Mouse (Mus musculus) liver, adult 10 weeks (tissue): ENCODE measurements around the gene Hectd1. TPM values are rescaled to one million over a fixed set of nuclear protein-coding genes. Genes with fewer than 3 reads are reported as not detected.

Experiments
- polyA plus RNA-seq: library from polyadenylated mRNA; stranded (reverse); fragments of 350-450 nt; fragmentation: Illumina TruSeq; extraction: RNeasy Lipid Tissue Mini Kit (QIAGEN cat#74804); gene quantifications from one replicate; pipeline ENCODE4 v1.2.3, GENCODE M21; 2014; ENCODE audit warnings: low read depth, low replicate concordance

Hectd1 gene
- 49.2 TPM for polyA plus RNA-seq

DNA sequence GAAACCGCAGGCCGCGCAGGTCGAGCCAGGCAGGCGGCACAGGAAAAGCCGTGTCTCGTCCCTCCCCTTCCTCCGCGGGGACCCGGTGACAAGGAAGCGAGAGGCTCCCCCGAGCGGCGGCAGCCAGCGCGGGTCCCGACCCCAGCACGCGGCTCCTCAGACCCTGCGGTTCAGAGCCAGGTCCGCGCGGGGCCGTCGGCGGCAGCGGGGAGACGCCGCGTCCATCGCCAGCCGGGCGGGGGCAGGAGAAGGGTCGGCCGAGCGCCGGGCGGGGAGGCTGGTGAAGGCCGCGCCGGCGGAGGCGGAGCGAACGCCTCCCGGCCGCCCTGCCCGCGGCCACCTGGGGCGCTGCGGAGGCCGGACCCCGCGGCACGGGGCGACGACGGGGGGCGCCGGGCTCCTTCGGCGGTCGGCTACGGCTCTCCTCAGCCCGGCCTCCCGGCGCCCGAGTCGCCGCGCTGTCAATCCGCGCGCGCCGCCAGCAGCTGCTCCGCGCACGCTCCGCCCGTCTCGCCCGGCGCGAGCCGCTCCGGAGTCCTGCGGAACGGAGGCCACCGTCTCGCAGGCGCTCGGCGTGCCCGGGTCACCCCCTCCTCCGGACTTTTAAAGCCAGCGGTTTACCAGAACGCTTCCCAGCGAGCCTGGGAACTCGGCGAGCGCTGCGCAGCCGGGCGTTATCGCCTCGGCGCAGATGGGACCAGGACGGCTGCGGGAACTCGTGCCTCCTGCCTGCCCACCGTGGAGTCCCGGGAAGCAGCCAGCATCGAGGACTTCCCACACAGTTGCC, at the start of gene Hectd1:
Gene Hectd1, minus strand, starts transcription at position 247 of the 787 bp plus-strand sequence.

Other genes with a start within 250 kb of the Hectd1 start
- not detected for gene Coch, start 236.2 kb downstream of the Hectd1 start, polyA plus RNA-seq
- 31.2 TPM for gene Ap4s1, start 138.5 kb downstream of the Hectd1 start, polyA plus RNA-seq
- 45.8 TPM for gene Strn3, start 137.6 kb downstream of the Hectd1 start, polyA plus RNA-seq
- 3.7 TPM for gene Heatr5a, start 141.8 kb upstream of the Hectd1 start, polyA plus RNA-seq
- gene Dtd2, start 177.0 kb upstream of the Hectd1 start, polyA plus RNA-seq = 9.5 TPM
- not detected for gene Gpr33, start 198.5 kb upstream of the Hectd1 start, polyA plus RNA-seq